Mouse (Mus musculus): ENCODE measurements around the gene Pcgf6. TPM values are rescaled to one million over a fixed set of nuclear protein-coding genes. Genes with fewer than 3 reads are reported as not detected.
A peak's percentile ranks its signal among the peaks of the same experiment; 100 is the strongest.

Pcgf6 gene
- polyA plus RNA-seq, 1 experiment: 27.5 TPM

- peak; percentile 59 for TF ChIP-seq GATA1 (IDR thresholded peaks at IDR 0.05; ENCODE audit: low read length)
These were observed 62.2 kb downstream of the Pcgf6 start for GRCm38 (mm10) chr19:46988231-46989087.

- TF ChIP-seq GATA1 (IDR thresholded peaks at IDR 0.05; ENCODE audit: low read length): no peak
These were observed 63.1 kb downstream of the Pcgf6 start for GRCm38 (mm10) chr19:46987646-46988045.

GRCm38 (mm10) chr19:46984726-46985622 lies 65.7 kb downstream of the Pcgf6 start:
- no peak for TF ChIP-seq GATA1 (IDR thresholded peaks at IDR 0.05; ENCODE audit: low read length)

GRCm38 (mm10) chr19:46983966-46984380 lies 66.7 kb downstream of the Pcgf6 start:
- no peak for TF ChIP-seq GATA1 (IDR thresholded peaks at IDR 0.05; ENCODE audit: low read length)

Other genes with a start within 250 kb of the Pcgf6 start
- gene Ina, start 36.2 kb downstream of the Pcgf6 start, polyA plus RNA-seq (2012): 0.02 TPM in 1 of 2 replicates, not detected in the other
- gene Nt5c2, start 35.8 kb downstream of the Pcgf6 start, polyA plus RNA-seq (2012): 6.8 and 14.2 TPM in 2 replicates
- gene Taf5, start 16.8 kb upstream of the Pcgf6 start, polyA plus RNA-seq (2012): 8.6 and 10.4 TPM in 2 replicates
- 20.2 and 37.3 TPM in 2 replicates for gene Usmg5, start 39.7 kb upstream of the Pcgf6 start, polyA plus RNA-seq (2012)
- gene Pdcd11, start 39.9 kb upstream of the Pcgf6 start, polyA plus RNA-seq (2012): 34.2 and 35.9 TPM in 2 replicates
- gene Calhm2, start 87.4 kb upstream of the Pcgf6 start, polyA plus RNA-seq (2012): not detected in 2 replicates
- not detected in 2 replicates for gene Calhm1, start 93.3 kb upstream of the Pcgf6 start, polyA plus RNA-seq (2012)
- not detected in 2 replicates for gene Calhm3, start 106.9 kb upstream of the Pcgf6 start, polyA plus RNA-seq (2012)
- not detected in 2 replicates for gene Neurl1a, start 127.9 kb upstream of the Pcgf6 start, polyA plus RNA-seq (2012)